Mouse (Mus musculus) testis, adult 2 months (tissue): ENCODE results near the gene Srarp.

Experiments used
- CTCF ChIP-seq: fragments of 200-500 bp; IDR thresholded peaks from 2 replicates; pipeline ENCODE4 v1.5.1; 2012; ENCODE audit warnings: low read depth, mild to moderate bottlenecking, inconsistent platforms, low read length, moderate library complexity; ENCODE audit not compliant: control insufficient read depth, insufficient read depth, insufficient replicate concordance
- POLR2A ChIP-seq: fragments of 200-500 bp; IDR thresholded peaks from 2 replicates; pipeline ENCODE4 v1.6.1; 2012; ENCODE audit warnings: low read depth, mild to moderate bottlenecking, inconsistent platforms, low read length, moderate library complexity; ENCODE audit not compliant: control insufficient read depth

DNA sequence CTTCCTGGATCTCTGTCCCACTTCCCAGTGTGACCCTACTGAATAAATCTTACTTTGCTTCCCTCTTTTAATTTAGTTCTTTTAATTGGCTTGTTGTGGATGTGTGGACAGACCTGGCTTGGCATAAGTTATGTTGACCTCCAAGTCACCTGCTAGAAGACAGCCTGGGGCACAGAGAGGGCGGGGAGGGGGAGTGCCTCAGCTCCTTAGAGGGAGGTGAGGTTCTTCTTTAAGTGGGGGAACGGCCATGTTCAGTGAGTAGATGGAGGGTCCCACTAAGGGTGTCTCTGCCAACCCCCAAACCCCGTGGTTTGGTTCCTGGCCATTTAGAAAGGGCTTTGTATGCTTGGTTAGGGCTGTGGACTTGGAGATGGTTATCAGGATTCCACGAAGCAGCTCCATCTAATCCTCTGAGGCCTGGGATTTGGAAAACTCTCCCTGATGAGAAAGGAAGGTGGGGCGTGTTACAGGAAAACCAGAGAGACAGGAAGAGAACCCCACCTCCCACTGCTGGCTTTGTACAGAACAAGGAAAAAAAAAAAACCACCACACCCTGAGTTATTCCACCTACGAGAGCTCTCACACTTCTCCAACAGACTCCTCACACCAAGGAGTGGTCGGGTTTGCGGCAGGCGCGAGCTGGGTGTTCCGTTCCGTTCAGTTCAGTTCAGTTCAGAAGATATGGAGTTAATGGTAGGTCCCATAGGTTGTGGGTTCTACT, 3.3 kb upstream of the Srarp start:
- TF ChIP-seq CTCF (no peak), POLR2A (no peak)
